Mouse (Mus musculus) cerebellum, adult 18-20 months (tissue): Measurements from ENCODE around the gene Cd200r3.
A peak's percentile ranks its signal among the peaks of the same experiment; 100 is the strongest.

Source experiments
- DNase-seq, 2 experiments: peaks; one replicate each; pipeline ENCODE4 v3.0.0; 2021

The Cd200r3 gene

GRCm38 (mm10) chr16:44993319-44994019 lies 50.0 kb downstream of the Cd200r3 start:
- no peak for DNase-seq

GRCm38 (mm10) chr16:44994206-44994953 lies 50.9 kb downstream of the Cd200r3 start:
- no peak for DNase-seq

- DNase-seq: no peak
Measured at GRCm38 (mm10) chr16:44995111-44995510, 51.6 kb downstream of the Cd200r3 start.

DNA sequence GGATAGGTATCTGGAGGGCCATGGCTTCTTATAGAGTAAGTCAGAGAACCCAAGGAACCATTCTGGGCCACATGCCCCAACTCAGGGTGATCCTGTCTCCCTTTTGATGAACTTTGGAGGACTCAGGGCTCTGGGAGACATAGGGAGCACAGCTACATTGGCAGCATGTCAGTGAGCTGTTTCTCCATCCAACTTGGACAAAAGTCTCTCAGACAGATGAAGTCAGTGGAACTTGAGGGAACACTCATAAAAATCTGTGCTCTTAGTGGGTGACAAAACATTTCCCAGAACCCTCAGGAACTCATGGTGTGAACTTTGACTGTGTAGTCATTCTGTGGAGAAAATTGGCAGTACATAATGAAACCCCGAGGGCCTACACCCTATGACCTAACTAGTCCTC lies 53.2 kb downstream of the Cd200r3 start:
- DNase-seq: no peak

- no peak for DNase-seq
Measured at GRCm38 (mm10) chr16:44999537-44999936, 56.1 kb downstream of the Cd200r3 start.

DNA sequence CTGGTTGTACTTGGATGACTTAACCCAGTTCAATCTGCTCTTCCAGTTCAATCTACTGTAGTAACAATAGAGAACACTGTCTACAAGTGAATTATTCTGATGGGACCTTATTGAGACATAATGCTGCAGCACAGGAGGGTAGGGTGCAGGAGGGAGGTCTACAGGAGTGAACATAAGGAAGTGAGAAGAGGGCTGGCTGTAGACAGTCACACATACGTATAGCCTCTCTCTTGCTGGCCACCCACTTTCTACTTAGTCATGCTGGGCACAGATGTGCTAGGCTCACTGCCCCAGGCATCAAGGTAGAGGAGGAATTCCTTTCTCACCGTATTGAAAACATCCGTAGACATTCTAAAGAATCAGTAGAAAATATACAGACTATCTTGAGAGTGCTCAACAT lies 61.0 kb downstream of the Cd200r3 start:
- no peak for DNase-seq

DNA sequence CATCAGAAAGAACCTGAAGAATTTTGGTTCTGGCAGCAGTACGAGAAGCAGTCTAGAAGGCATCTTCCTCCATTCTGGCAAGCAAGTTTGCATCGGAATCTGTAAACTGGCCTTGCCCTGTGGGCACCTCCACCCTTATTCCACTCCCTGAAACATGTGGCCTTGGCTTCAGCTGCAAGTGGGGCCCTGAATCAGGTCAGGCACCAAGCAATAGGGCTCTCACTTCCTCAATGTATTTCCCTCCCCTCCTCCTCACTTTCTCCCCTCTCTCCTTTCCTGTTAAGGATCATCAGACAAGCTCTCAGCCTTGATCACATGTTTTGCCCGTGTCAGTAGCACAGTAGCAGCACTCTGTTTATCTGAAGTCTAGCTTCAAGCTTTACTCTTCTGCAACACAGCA lies 61.8 kb downstream of the Cd200r3 start:
- DNase-seq: no peak

GRCm38 (mm10) chr16:45006971-45007370 lies 63.5 kb downstream of the Cd200r3 start:
- DNase-seq: no peak

- no peak for DNase-seq
Measured at GRCm38 (mm10) chr16:45007807-45008206, 64.3 kb downstream of the Cd200r3 start.

DNA sequence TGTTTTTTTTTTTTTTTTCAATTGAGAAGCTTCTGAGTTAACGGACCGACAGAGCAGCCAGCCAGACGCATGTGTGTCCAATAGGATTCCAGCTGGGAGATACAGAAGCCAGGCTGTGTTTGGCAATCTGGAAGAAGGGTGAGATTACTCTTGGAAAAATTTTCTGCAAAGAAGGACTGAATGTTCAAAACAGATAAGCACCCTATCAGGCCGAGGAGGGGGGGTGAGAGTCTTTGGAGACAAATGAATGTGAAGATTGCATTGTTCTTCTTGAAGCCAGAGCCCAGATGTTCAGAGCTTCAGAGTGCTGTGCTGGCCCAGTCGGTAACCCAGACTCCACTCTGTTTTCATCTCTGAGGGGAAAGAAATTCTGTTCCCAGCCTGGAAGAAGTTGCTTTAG lies 66.2 kb downstream of the Cd200r3 start:
- no peak for DNase-seq

GRCm38 (mm10) chr16:45015591-45015990 lies 72.1 kb downstream of the Cd200r3 start:
- DNase-seq: peak in 1 of 2 experiments; percentile 3

- no peak for DNase-seq
Measured at GRCm38 (mm10) chr16:45016488-45016887, 73.0 kb downstream of the Cd200r3 start.

DNA sequence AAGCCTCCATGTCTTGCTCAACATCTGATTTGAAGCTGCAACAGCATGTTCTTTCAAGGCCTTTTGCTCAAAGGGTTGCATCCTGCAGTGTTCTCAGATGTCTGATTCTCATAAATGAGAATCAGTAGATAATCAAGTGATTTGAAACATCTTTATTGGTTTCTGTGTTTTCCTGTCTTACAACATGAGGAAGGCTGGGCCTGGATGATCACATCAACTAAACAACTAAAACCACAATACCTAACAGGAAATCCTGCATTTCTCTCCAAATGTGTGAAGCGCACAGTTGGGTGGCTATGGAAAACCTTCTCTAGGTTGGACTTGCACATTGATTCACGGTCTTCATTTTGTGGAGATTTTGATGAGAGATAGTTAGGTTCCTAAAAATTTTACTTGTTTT lies 75.4 kb downstream of the Cd200r3 start:
- no peak for DNase-seq

GRCm38 (mm10) chr16:45020055-45020454 lies 76.6 kb downstream of the Cd200r3 start:
- DNase-seq: no peak

DNA sequence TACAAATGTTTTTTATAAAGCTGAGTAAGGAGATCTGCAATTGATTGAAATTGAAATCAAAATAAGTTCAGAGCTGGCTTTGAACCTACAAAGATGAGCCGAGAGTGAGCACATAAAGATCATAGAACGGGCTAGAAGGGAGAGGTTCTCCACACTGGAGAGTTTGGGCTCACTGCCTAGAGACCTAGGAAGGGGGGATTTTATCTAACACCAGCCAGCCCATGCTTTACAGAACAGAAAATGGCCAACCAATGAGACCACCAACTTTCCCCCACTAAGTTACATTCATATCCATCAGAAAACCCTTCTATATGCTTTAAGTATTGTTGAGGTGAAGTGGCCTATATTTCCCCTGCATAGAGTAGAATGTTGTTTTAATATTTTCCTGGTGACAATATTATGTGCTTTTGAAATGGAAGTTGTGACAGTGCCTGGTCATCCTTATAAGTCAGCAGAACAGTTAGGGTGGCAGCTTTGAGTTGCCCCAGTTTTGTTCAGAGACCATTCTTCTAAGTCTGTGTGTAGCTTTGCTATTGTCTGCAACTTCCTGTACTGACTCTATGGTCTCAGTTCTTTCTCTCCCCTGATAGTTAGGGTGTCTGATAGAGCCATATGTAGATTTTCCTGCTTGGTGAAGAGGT lies 77.3 kb downstream of the Cd200r3 start:
- no peak for DNase-seq

DNA sequence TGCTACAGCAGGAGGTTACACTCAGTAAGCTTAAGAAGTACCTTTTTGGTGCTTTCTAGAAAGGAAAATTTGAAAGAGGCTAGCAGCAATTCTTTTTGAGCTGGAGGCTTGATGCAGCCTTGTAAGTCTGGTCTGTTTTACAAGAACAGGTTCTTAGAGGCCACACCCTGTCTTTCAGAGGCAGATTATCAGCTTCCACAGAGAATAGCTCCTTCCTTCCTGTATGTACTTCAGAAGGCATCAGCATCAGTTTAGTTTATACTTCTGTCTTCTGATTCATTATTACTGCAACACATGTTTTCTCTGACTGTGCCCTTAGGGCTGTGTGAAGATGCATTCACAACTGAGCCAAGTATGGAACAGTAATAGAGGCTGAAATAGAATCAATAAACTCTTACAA lies 78.0 kb downstream of the Cd200r3 start:
- no peak for DNase-seq

DNA sequence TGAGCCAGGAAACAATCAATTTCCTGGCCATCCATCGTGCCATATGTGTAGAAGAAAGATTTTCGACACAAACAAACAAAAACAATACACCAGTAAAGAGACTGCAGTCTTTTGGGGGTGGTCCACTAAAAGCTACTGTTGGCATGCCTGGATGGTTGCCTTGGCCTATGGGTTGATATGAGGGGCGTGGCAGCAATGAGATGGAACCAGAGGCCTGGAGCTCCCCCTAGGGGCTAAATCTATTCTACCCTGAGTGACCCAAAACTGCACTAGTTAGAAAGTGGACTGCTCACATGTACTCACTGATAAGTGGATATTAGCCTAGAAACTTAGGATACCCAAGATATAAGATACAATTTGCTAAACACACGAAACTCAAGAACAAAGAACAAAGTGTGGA lies 80.4 kb downstream of the Cd200r3 start:
- DNase-seq: peak; percentile 19 to 21

DNA sequence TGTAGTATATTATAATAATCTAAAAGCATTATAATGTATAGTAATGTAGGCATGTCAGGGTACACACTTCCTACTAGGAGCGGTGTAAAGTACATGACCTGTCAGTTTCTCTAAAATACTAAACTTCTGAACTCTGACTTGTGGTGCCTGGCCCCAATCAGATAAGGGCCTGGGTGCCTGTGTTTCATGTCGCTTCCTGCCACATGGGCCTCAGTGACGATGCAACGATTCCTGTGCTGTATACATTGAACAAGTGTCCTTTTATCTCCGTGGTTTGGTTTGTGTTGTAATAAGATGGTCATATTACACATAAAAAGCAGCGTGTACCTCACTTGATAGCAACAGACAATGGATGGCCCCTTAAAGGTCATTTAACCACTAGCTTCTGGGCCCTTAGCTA lies 81.8 kb downstream of the Cd200r3 start:
- DNase-seq: no peak

GRCm38 (mm10) chr16:45029080-45029479 lies 85.6 kb downstream of the Cd200r3 start:
- no peak for DNase-seq

DNA sequence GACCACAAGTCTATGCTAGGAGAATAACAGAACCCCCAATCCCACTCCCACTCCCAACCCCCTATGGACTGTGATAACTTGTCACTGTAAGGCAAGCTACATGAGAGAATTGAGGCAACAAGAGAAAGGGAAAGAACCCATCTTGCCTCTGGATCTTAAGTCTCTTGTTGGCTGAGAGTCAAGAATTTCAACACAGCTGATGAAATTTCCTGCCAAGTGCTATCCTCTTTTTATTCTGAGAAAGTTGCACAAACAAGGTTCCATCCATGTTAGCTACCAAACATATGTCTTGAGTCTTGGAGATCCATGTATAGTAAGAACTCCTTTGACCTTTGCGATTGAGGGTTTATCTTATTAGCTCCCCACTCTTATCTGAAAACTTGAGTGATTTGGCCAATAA lies 86.0 kb downstream of the Cd200r3 start:
- DNase-seq: no peak

DNA sequence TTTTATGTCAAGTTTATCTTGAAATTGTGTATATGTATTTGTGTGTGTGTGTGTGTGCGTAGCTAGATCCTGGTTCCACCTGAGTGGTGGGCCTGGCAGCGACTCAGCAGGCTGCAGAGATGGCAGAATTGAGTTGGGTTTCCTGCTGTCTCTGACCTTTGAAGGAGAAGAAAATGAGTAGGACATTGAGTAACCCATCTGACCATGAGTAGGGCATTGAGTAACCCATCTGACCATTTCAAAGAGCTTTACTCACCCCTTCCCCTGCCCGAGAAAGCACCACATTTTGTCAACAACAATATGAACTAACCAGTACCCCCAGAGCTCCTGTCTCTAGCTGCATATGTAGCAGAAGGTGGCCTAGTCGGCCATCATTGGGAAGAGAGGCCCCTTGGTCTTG lies 86.6 kb downstream of the Cd200r3 start:
- DNase-seq: no peak

- no peak for DNase-seq
Measured at GRCm38 (mm10) chr16:45030796-45031195, 87.3 kb downstream of the Cd200r3 start.
